Mouse (Mus musculus): ENCODE measurements around the gene Csta1.

The Csta1 gene

GRCm38 (mm10) chr16:36071071-36071449, 60.0 kb downstream of the Csta1 start:
- no peak for DNase-seq (ENCODE audit: low read depth)
